Mouse (Mus musculus): ENCODE data around the gene Sppl2a. TPM values are rescaled to one million over a fixed set of nuclear protein-coding genes. Genes with fewer than 3 reads are reported as not detected.

Sppl2a gene
- polyA plus RNA-seq, 1 experiment from 2014 or later: 63.2 TPM

- Histone ChIP-seq H3K27me3 (no peaks in the 10 kb centered on the region), H3K4me1 (peaks cover 14% of the 10 kb centered on the region; the same call in 1 of the 2 replicates), H3K36me3 (no peaks in the 10 kb centered on the region), H3K9ac (no peak overlapping the region), H3K27ac (replicated peaks) (no peak overlapping the region), H3K4me2 (replicated peaks) (no peak overlapping the region), H3K9me3 (replicated peaks) (no peaks in the 10 kb centered on the region), H3K4me3 (replicated peaks) (no peak overlapping the region)
- 60% methylated on average over 6 of the region's 6 CpGs for WGBS
- no peak for ATAC-seq (ENCODE audit: insufficient number of reproducible peaks, low FRiP score, low TSS enrichment, low read depth)
Observed at GRCm38 (mm10) chr2:126938069-126938468, 5.0 kb upstream of the Sppl2a start.

GRCm38 (mm10) chr2:126933921-126934320 is 886 bp upstream of the Sppl2a start:
- Histone ChIP-seq H3K4me1 (peaks cover 14% of the 10 kb centered on the region; the same call in 1 of the 2 replicates), H3K9me3 (replicated peaks) (no peaks in the 10 kb centered on the region), H3K4me2 (replicated peaks) (peak overlapping the region; percentile 60; the same call in 1 of the 2 replicates), H3K27me3 (no peaks in the 10 kb centered on the region), H3K4me3 (replicated peaks) (peak overlapping the region; percentile 61; the same call in 1 of the 2 replicates), H3K36me3 (no peaks in the 10 kb centered on the region), H3K27ac (replicated peaks) (peak overlapping the region; percentile 99; the same call in 1 of the 2 replicates), H3K9ac (no peak overlapping the region)
- no peak for ATAC-seq (ENCODE audit: insufficient number of reproducible peaks, low FRiP score, low TSS enrichment, low read depth)

- Histone ChIP-seq H3K9ac (peak overlapping the region; percentile 78), H3K9me3 (replicated peaks) (no peaks in the 10 kb centered on the region), H3K4me1 (peaks cover 5% of the 10 kb centered on the region; the same call in 1 of the 2 replicates), H3K4me3 (replicated peaks) (peak overlapping the region; percentile 61), H3K36me3 (no peaks in the 10 kb centered on the region), H3K27ac (replicated peaks) (peak overlapping the region; percentile 99), H3K27me3 (no peaks in the 10 kb centered on the region), H3K4me2 (replicated peaks) (peak overlapping the region; percentile 60)
- WGBS: under 1% methylated on average over 15 of the region's 15 CpGs
- ATAC-seq (ENCODE audit: insufficient number of reproducible peaks, low FRiP score, low TSS enrichment, low read depth): no peak
Observed at GRCm38 (mm10) chr2:126932261-126932896, 656 bp downstream of the Sppl2a start.

GRCm38 (mm10) chr2:126931784-126932183 is 1.3 kb downstream of the Sppl2a start:
- Histone ChIP-seq H3K27ac (replicated peaks) (no peak overlapping the region), H3K9me3 (replicated peaks) (no peaks in the 10 kb centered on the region), H3K27me3 (no peaks in the 10 kb centered on the region), H3K36me3 (peaks cover 5% of the 10 kb centered on the region; the same call in 1 of the 2 replicates), H3K9ac (no peak overlapping the region), H3K4me1 (peaks cover 5% of the 10 kb centered on the region; the same call in 1 of the 2 replicates), H3K4me3 (replicated peaks) (peak overlapping the region; percentile 61), H3K4me2 (replicated peaks) (peak overlapping the region; percentile 60)
- no peak for ATAC-seq (ENCODE audit: insufficient number of reproducible peaks, low FRiP score, low TSS enrichment, low read depth)
- WGBS: 29% methylated on average over 4 of the region's 4 CpGs

- Histone ChIP-seq H3K27ac (replicated peaks) (no peak overlapping the region), H3K9me3 (replicated peaks) (no peaks in the 10 kb centered on the region), H3K4me2 (replicated peaks) (no peak overlapping the region), H3K9ac (no peak overlapping the region), H3K4me1 (peaks cover 2% of the 10 kb centered on the region; the same call in 1 of the 2 replicates), H3K27me3 (no peaks in the 10 kb centered on the region), H3K36me3 (peaks cover 24% of the 10 kb centered on the region), H3K4me3 (replicated peaks) (no peak overlapping the region)
- WGBS: 86% methylated on average over 6 of the region's 6 CpGs
- ATAC-seq (ENCODE audit: insufficient number of reproducible peaks, low FRiP score, low TSS enrichment, low read depth): no peak
Observed at GRCm38 (mm10) chr2:126928681-126929080, 4.4 kb downstream of the Sppl2a start.

- 84% methylated on average over 12 of the region's 12 CpGs for WGBS
- H3K27me3 ChIP-seq: no peaks in the 10 kb centered on the region
- no peaks in the 10 kb centered on the region for H3K4me1 ChIP-seq
- H3K27ac ChIP-seq (replicated peaks): no peak overlapping the region
- no peak for ATAC-seq (ENCODE audit: insufficient number of reproducible peaks, low FRiP score, low TSS enrichment, low read depth)
- H3K4me3 ChIP-seq (replicated peaks): no peak overlapping the region
- H3K9me3 ChIP-seq (replicated peaks): no peaks in the 10 kb centered on the region
- H3K36me3 ChIP-seq: peaks cover 53% of the 10 kb centered on the region
- no peak overlapping the region for H3K9ac ChIP-seq
- H3K4me2 ChIP-seq (replicated peaks): no peak overlapping the region
Observed at GRCm38 (mm10) chr2:126920358-126921060, 12.5 kb downstream of the Sppl2a start.

- no peak for ATAC-seq (ENCODE audit: insufficient number of reproducible peaks, low FRiP score, low TSS enrichment, low read depth)
- no peaks in the 10 kb centered on the region for H3K4me1 ChIP-seq
- H3K4me3 ChIP-seq (replicated peaks): no peak overlapping the region
- H3K9me3 ChIP-seq (replicated peaks): no peaks in the 10 kb centered on the region
- WGBS: 72% methylated on average over 1 of the region's 1 CpGs
- no peak overlapping the region for H3K9ac ChIP-seq
- no peak overlapping the region for H3K4me2 ChIP-seq (replicated peaks)
- H3K27me3 ChIP-seq: no peaks in the 10 kb centered on the region
- peaks cover 35% of the 10 kb centered on the region for H3K36me3 ChIP-seq
- H3K27ac ChIP-seq (replicated peaks): no peak overlapping the region
Observed at GRCm38 (mm10) chr2:126916236-126916635, 16.8 kb downstream of the Sppl2a start.

GRCm38 (mm10) chr2:126914096-126914495 is 18.9 kb downstream of the Sppl2a start:
- 59% methylated on average over 4 of the region's 4 CpGs for WGBS
- H3K27me3 ChIP-seq: no peaks in the 10 kb centered on the region
- H3K9me3 ChIP-seq (replicated peaks): no peaks in the 10 kb centered on the region
- H3K36me3 ChIP-seq: peaks cover 19% of the 10 kb centered on the region
- H3K27ac ChIP-seq (replicated peaks): no peak overlapping the region
- no peak overlapping the region for H3K4me2 ChIP-seq (replicated peaks)
- ATAC-seq (ENCODE audit: insufficient number of reproducible peaks, low FRiP score, low TSS enrichment, low read depth): no peak
- H3K4me3 ChIP-seq (replicated peaks): no peak overlapping the region
- no peak overlapping the region for H3K9ac ChIP-seq
- H3K4me1 ChIP-seq: no peaks in the 10 kb centered on the region

- peaks cover 39% of the 10 kb centered on the region; the same call in 1 of the 2 replicates for H3K36me3 ChIP-seq
- no peaks in the 10 kb centered on the region for H3K9me3 ChIP-seq (replicated peaks)
- no peak for ATAC-seq (ENCODE audit: insufficient number of reproducible peaks, low FRiP score, low TSS enrichment, low read depth)
- no peak overlapping the region for H3K4me3 ChIP-seq (replicated peaks)
- no peak overlapping the region for H3K4me2 ChIP-seq (replicated peaks)
- WGBS: 35% methylated on average over 3 of the region's 3 CpGs
- H3K27me3 ChIP-seq: no peaks in the 10 kb centered on the region
- no peak overlapping the region for H3K9ac ChIP-seq
- H3K4me1 ChIP-seq: no peaks in the 10 kb centered on the region
- H3K27ac ChIP-seq (replicated peaks): no peak overlapping the region
Observed at GRCm38 (mm10) chr2:126904162-126904561, 28.9 kb downstream of the Sppl2a start.

- no peak for ATAC-seq (ENCODE audit: insufficient number of reproducible peaks, low FRiP score, low TSS enrichment, low read depth)
- H3K27ac ChIP-seq (replicated peaks): no peak overlapping the region
- peaks cover 33% of the 10 kb centered on the region; the same call in 1 of the 2 replicates for H3K36me3 ChIP-seq
- no peak overlapping the region for H3K4me2 ChIP-seq (replicated peaks)
- H3K9ac ChIP-seq: no peak overlapping the region
- H3K4me3 ChIP-seq (replicated peaks): no peak overlapping the region
- WGBS: 79% methylated on average over 9 of the region's 9 CpGs
- no peaks in the 10 kb centered on the region for H3K4me1 ChIP-seq
- H3K27me3 ChIP-seq: no peaks in the 10 kb centered on the region
- H3K9me3 ChIP-seq (replicated peaks): no peaks in the 10 kb centered on the region
Observed at GRCm38 (mm10) chr2:126897511-126897910, 35.5 kb downstream of the Sppl2a start.

GRCm38 (mm10) chr2:126896941-126897340 is 36.1 kb downstream of the Sppl2a start:
- Histone ChIP-seq H3K27me3 (no peaks in the 10 kb centered on the region), H3K9ac (no peak overlapping the region), H3K36me3 (peaks cover 27% of the 10 kb centered on the region; the same call in 1 of the 2 replicates), H3K27ac (replicated peaks) (no peak overlapping the region), H3K4me2 (replicated peaks) (no peak overlapping the region), H3K4me1 (no peaks in the 10 kb centered on the region), H3K4me3 (replicated peaks) (no peak overlapping the region), H3K9me3 (replicated peaks) (no peaks in the 10 kb centered on the region)
- 90% methylated on average over 6 of the region's 6 CpGs for WGBS
- ATAC-seq (ENCODE audit: insufficient number of reproducible peaks, low FRiP score, low TSS enrichment, low read depth): no peak

Data from embryonic facial prominence, embryonic 15.5 days (tissue).